Mouse (Mus musculus) urinary bladder, postnatal 10 days (tissue): ENCODE results near the gene Ralgapa1.
"Not testable (repeated sequence)": the region's sequence is repeated elsewhere in the genome, so short reads cannot be mapped to it uniquely, and the experiment has no call there.

ENCODE experiments used
- DNase-seq: peaks from one replicate; pipeline ENCODE4 v3.0.0; 2022; ENCODE audit warnings: low spot score

Gene Ralgapa1

GRCm38 (mm10) chr12:55598887-55599561, 221.9 kb downstream of the Ralgapa1 start, which contains the start of gene Insm2:
Gene Insm2 (plus strand): TSS chr12:55599427.
- no peak for DNase-seq

GRCm38 (mm10) chr12:55598537-55598886, 222.5 kb downstream of the Ralgapa1 start:
- no peak for DNase-seq

- DNase-seq, result not testable (repeated sequence)
These were observed 234.0 kb downstream of the Ralgapa1 start for GRCm38 (mm10) chr12:55586936-55587335.

- DNase-seq, result no peak
These were observed 247.2 kb downstream of the Ralgapa1 start for GRCm38 (mm10) chr12:55573794-55574193.

- no peak for DNase-seq
These were observed 247.9 kb downstream of the Ralgapa1 start for GRCm38 (mm10) chr12:55573089-55573488.

GRCm38 (mm10) chr12:55571661-55572060, 249.3 kb downstream of the Ralgapa1 start:
- DNase-seq, result no peak

GRCm38 (mm10) chr12:55571181-55571580, 249.8 kb downstream of the Ralgapa1 start:
- no peak for DNase-seq

GRCm38 (mm10) chr12:55570646-55571045, 250.3 kb downstream of the Ralgapa1 start:
- no peak for DNase-seq

GRCm38 (mm10) chr12:55569676-55570075, 251.3 kb downstream of the Ralgapa1 start:
- DNase-seq, result no peak

- DNase-seq, result no peak
These were observed 252.5 kb downstream of the Ralgapa1 start for GRCm38 (mm10) chr12:55568466-55568865.

- DNase-seq, result no peak
These were observed 254.1 kb downstream of the Ralgapa1 start for GRCm38 (mm10) chr12:55566837-55567236.

- DNase-seq, result no peak
These were observed 255.1 kb downstream of the Ralgapa1 start for GRCm38 (mm10) chr12:55565867-55566266.

- DNase-seq, result no peak
These were observed 255.8 kb downstream of the Ralgapa1 start, which contains the start of gene Aldoart2 for GRCm38 (mm10) chr12:55565206-55565605. Gene Aldoart2 (plus strand): TSS chr12:55565239.

GRCm38 (mm10) chr12:55564187-55564963, 256.6 kb downstream of the Ralgapa1 start:
- DNase-seq, result no peak

GRCm38 (mm10) chr12:55563742-55564141, 257.2 kb downstream of the Ralgapa1 start:
- no peak for DNase-seq

- DNase-seq, result no peak
These were observed 260.8 kb downstream of the Ralgapa1 start for GRCm38 (mm10) chr12:55560025-55560690.

GRCm38 (mm10) chr12:55559184-55559855, 261.6 kb downstream of the Ralgapa1 start:
- DNase-seq, result no peak

GRCm38 (mm10) chr12:55557866-55558265, 263.1 kb downstream of the Ralgapa1 start:
- DNase-seq, result no peak

GRCm38 (mm10) chr12:55554901-55555300, 266.1 kb downstream of the Ralgapa1 start:
- not testable (repeated sequence) for DNase-seq
